Mouse (Mus musculus): ENCODE results near the gene Ephb6.
"Not testable (repeated sequence)": the region's sequence is repeated elsewhere in the genome, so short reads cannot be mapped to it uniquely, and the experiment has no call there.

DNA sequence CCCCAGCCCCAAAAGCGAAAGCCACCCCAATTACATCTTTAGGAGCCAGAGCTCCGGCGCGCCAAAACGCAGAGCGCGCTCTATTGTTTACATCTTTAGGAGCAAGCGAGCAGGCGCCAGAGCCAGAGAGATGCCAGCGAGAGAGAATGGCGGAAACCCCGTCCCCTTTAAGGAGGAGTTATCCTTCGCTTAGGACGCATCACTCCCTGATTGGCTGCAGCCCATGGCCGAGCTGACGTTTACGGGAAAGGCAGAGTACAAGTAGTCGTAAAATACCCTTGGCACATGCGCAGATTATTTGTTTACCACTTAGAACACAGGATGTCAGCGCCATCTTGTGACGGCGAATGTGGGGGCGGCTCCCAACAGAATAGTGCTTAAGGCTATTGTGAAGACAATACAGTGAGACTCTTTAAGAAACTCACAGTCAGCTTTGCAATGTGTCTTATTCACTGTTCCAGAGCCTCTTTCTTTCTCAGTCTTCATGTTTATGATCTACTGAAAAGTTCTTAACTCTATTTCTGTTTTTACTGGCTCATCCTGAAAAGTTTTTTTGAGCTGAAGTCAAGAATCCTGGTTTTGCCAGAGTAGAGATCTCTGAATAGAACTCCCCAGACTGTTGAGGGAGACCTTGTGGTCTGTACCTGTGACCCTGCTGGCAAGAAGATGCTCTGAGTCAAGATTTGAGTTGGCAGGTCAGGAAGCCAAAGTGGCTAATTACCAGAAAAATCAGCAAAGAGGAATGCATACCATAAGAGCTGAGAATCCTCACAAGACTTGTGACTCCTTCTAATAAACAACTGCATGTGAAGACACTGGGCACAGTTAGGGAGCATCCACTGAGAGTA lies 42.0 kb upstream of the Ephb6 start:
- not testable (repeated sequence) for TF ChIP-seq CTCF (IDR thresholded peaks at IDR 0.05); EP300 (IDR thresholded peaks at IDR 0.05; ENCODE audit: insufficient read depth, low read depth, low read length)
